Mouse (Mus musculus): ENCODE measurements around the gene Ephb2. TPM values are rescaled to one million over a fixed set of nuclear protein-coding genes. Genes with fewer than 3 reads are reported as not detected.

The Ephb2 gene
- polyA plus RNA-seq (2015; fragmentation: Nextera tagmentation; extraction: Ambion mirVana) = 1.6 and 1.8 TPM in 2 replicates

DNA sequence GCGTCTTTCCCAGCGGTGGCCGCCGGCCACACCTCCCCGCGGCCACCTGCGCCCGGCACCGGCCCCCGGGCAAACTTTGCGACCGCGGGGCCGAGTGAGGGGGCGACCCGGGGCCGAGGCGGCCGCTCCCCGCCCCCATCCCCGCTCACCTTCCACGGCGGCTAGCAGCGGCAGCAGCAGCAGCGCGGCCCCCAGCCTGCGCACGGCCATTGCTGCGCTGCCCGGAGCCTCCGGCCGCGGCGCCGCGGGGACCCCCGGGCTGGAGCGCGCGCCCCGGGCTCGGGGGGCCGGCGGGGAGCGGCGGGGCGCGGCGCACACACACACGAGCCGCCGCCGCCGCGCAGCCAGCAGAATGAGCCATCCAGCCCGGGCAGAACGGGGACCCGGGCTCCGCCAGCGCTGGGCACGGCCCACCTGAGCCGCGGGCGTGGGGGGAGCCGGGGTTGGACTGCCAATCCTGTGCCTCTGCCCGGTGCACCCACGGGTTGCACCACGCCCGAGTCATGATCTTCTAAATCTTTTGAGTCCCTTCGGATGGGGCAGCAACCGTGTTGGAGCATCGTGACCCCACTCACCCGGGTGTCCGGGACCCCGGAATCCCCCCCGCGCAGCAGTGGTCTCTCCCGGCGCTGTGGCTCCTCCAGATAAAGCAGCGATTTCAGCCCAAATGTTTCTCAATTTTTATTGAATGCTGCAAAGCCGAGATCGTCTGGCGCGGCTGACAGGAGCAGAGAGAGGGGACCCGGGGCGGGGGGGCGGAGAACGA lies at the start of gene Ephb2:
Ephb2 (minus strand) TSS at position 368 of the 766 bp plus-strand sequence.

DNA sequence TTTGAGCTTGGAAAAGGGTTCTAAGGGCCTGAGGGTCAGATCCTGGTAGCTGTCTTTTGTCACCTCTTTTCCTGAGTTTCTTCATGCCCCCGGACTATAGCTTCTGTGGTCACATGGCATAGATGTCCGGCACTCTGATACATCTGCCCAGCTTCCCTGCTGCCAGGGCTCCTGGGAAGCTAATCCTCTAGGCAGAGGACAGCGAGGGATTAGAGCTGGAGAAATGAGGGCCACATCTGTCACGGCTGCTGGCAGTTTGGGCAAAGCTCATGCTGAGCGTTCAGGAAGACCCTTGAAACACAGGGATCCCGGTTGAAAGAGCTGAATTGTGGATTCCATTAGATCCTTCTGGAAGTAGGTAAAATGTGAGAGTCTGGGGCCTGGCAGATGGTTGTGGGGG lies 213.4 kb downstream of the Ephb2 start, which contains the start of gene Lactbl1:
Lactbl1 (plus strand) TSS at position 234 of the 400 bp plus-strand sequence.

DNA sequence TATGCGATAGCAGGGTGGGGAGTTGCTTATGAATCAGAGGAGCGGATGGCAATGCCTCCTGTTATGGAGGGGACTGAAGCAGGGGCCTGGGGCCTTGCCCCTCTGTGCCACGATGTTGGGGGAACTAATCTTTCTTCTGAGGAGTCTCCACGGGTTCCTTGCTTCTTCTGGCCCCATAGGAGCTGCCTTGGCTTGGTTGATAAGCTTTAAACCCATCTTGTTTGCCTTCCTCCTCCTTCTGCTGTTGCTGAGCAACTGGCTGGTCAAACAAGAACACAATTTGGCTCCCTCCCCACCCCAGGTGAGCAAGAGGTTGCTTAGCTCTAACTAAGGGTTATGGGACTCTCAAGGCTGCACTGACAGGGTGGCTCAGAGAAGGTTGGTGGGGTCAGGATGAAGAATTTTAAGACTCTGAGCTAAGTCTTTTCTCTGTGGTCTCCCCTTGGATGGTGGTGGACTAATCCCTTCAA lies 225.4 kb downstream of the Ephb2 start, which contains the start of gene Tex46:
Tex46 (plus strand) TSS at position 51 of the 470 bp plus-strand sequence.

DNA sequence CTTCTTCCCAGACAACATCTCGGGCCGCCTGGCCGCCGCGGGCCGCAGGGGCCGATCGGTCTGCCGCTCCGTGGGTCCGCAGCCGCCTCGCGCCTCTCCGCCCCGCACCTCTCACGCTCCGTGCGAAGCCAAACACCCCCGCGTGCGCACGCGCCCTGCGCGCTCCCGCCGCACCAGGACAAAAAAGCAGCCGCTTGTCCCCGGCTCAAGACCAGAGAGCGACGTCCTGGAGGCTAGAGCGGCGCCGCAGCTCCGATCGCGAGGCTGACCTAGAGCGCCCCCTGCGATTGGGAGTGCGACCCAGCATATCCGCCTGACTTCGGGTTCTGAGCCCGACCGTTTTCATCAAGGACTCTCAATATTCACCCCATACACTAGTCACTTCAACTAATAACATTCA lies 233.2 kb downstream of the Ephb2 start, which contains the start of gene Kdm1a:
Kdm1a (minus strand) TSS at position 156 of the 400 bp plus-strand sequence.

Small RNA genes within 50 kb of the gene (microRNA-seq; reads per million reads assigned to microRNA genes)
- gene Gm22180 = 0 reads per million in 2 experiments

Other genes starting within 250 kb of the Ephb2 start
- gene Kdm1a, start 233.3 kb downstream of the Ephb2 start, polyA plus RNA-seq (2015; fragmentation: Nextera tagmentation; extraction: Ambion mirVana) = 15.1 and 15.7 TPM in 2 replicates
- not detected in 2 replicates for gene Tex46, start 225.6 kb downstream of the Ephb2 start, polyA plus RNA-seq (2015; fragmentation: Nextera tagmentation; extraction: Ambion mirVana)
- not detected in 2 replicates for gene Lactbl1, start 213.4 kb downstream of the Ephb2 start, polyA plus RNA-seq (2015; fragmentation: Nextera tagmentation; extraction: Ambion mirVana)
- gene C1qb, start 50.2 kb upstream of the Ephb2 start, polyA plus RNA-seq (2015; fragmentation: Nextera tagmentation; extraction: Ambion mirVana) = 84.5 and 116 TPM in 2 replicates
- 45.7 and 83.7 TPM in 2 replicates for gene C1qc, start 57.1 kb upstream of the Ephb2 start, polyA plus RNA-seq (2015; fragmentation: Nextera tagmentation; extraction: Ambion mirVana)
- 52.4 and 72.8 TPM in 2 replicates for gene C1qa, start 62.8 kb upstream of the Ephb2 start, polyA plus RNA-seq (2015; fragmentation: Nextera tagmentation; extraction: Ambion mirVana)
- gene Epha8, start 120.8 kb upstream of the Ephb2 start, polyA plus RNA-seq (2015; fragmentation: Nextera tagmentation; extraction: Ambion mirVana) = 0.02 TPM in 1 of 2 replicates, not detected in the other
- 0.95 and 1.0 TPM in 2 replicates for gene Zbtb40, start 212.8 kb upstream of the Ephb2 start, polyA plus RNA-seq (2015; fragmentation: Nextera tagmentation; extraction: Ambion mirVana)